Mouse (Mus musculus) lung, embryonic 16.5 days (tissue): Measurements from ENCODE around the gene Map1a. TPM values are rescaled to one million over a fixed set of nuclear protein-coding genes. Genes with fewer than 3 reads are reported as not detected.

Experiments
- ATAC-seq: fragments of 200-750 bp; cut with Nextera tagmentation; 2 replicates; pipeline ENCODE4 v1.8.0; 2017; ENCODE audit warnings: low read depth, mild to moderate bottlenecking, moderate library complexity
- H3K27ac ChIP-seq: fragments of 300-500 bp; sonication (generic); 2 replicates; pipeline ENCODE4 v1.5.1; 2014; ENCODE audit warnings: mild to moderate bottlenecking, control low read depth, low read length
- H3K27me3 ChIP-seq: fragments of 300-500 bp; sonication (generic); 2 replicates; pipeline ENCODE4 v1.6.1; 2014; ENCODE audit warnings: low read depth, low read length, mixed read lengths; ENCODE audit not compliant: control insufficient read depth, insufficient read depth
- H3K36me3 ChIP-seq: fragments of 300-500 bp; sonication (generic); 2 replicates; pipeline ENCODE4 v1.6.1; 2014; ENCODE audit warnings: low read length; ENCODE audit not compliant: control insufficient read depth, insufficient read depth
- H3K4me1 ChIP-seq: fragments of 300-500 bp; sonication (generic); replicated peaks from 2 replicates; pipeline ENCODE4 v1.6.1; 2014; ENCODE audit warnings: low read length, mixed read lengths; ENCODE audit not compliant: control insufficient read depth, insufficient read depth
- H3K4me2 ChIP-seq: fragments of 300-500 bp; sonication (generic); 2 replicates; pipeline ENCODE4 v1.6.1; 2014; ENCODE audit warnings: low read depth, low read length, control low read depth
- H3K4me3 ChIP-seq: fragments of 300-500 bp; sonication (generic); 2 replicates; pipeline ENCODE4 v1.5.1; 2014; ENCODE audit warnings: mild to moderate bottlenecking, low read length, control low read depth
- H3K9ac ChIP-seq: fragments of 300-500 bp; sonication (generic); 2 replicates; pipeline ENCODE4 v1.6.1; 2014; ENCODE audit warnings: low read length, control low read depth
- H3K9me3 ChIP-seq: fragments of 300-500 bp; sonication (generic); 2 replicates; pipeline ENCODE4 v1.6.1; 2016; ENCODE audit warnings: low read length; ENCODE audit not compliant: control insufficient read depth
- WGBS: fragments of 180-500 bp; shearing (Covaris S2); extraction: QIAGEN DNeasy Blood & Tissue Kit; methylation state at CpG from one replicate; pipeline ENCODE4 v1.1.7; 2014; 5-methylcytosine and 5-hydroxymethylcytosine counted together
- polyA plus RNA-seq: library from polyadenylated mRNA; unstranded; fragments of >200 nt; fragmentation: Nextera tagmentation; extraction: Ambion mirVana; gene quantifications from 2 replicates; pipeline ENCODE4 v1.2.1, GENCODE M21; 2015

The Map1a gene
- polyA plus RNA-seq, 1 experiment from 2014 or later: 2.4 TPM

- WGBS: 83% methylated on average over 17 of the region's 17 CpGs
- Histone ChIP-seq H3K9me3 (no peaks in the 10 kb centered on the region), H3K9ac (no peak overlapping the region), H3K4me1 (peaks cover 21% of the 10 kb centered on the region), H3K27ac (no peak overlapping the region), H3K27me3 (peaks cover 5% of the 10 kb centered on the region; the same call in 1 of the 2 replicates), H3K36me3 (no peaks in the 10 kb centered on the region), H3K4me3 (no peak overlapping the region), H3K4me2 (no peak overlapping the region)
- ATAC-seq: no peak
Measured at GRCm38 (mm10) chr2:121299471-121299870, 10.1 kb downstream of the Map1a start.

DNA sequence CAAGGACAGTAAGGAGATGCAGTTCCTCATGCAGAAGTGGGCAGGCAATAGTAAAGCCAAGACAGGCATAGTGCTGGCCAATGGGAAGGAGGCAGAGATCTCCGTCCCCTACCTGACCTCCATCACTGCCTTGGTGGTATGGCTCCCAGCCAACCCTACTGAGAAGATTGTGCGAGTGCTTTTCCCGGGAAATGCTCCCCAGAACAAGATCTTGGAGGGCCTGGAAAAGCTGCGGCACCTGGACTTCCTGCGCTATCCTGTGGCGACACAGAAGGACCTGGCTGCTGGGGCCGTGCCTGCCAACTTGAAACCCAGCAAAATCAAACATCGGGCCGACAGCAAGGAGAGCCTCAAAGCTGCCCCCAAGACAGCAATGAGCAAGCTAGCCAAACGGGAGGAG lies 10.6 kb downstream of the Map1a start:
- Histone ChIP-seq H3K9me3 (no peaks in the 10 kb centered on the region), H3K4me2 (no peak overlapping the region), H3K4me1 (peaks cover 16% of the 10 kb centered on the region), H3K9ac (no peak overlapping the region), H3K4me3 (no peak overlapping the region), H3K36me3 (no peaks in the 10 kb centered on the region), H3K27me3 (peaks cover 5% of the 10 kb centered on the region; the same call in 1 of the 2 replicates), H3K27ac (no peak overlapping the region)
- 45% methylated on average over 10 of the region's 10 CpGs for WGBS
- ATAC-seq: no peak

DNA sequence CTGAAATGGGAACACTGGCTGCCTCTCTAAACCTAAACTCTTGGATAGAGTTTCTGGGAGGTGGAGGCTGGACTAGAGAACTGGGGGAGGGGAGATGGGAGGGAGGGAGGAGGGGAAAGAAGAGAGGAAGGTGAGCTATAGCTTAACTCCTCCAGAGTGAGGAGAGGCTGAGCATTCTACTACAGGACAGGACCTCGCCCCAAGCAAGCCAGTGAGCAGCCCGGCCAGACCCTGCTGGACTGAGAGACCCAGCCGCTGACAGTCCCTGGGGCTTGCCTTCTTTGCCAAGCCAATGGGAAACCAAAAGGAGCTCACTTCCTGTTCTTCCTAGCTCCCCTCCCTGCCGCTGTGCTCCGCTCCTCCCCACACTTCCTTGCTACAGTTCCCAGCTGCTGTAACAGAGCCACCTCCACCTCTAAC lies 19.6 kb downstream of the Map1a start:
- Histone ChIP-seq H3K4me2 (peak overlapping the region; percentile 49), H3K4me3 (no peak overlapping the region), H3K27ac (no peak overlapping the region), H3K9ac (peak overlapping the region; percentile 39; the same call in 1 of the 2 replicates), H3K9me3 (no peaks in the 10 kb centered on the region), H3K4me1 (peaks cover 10% of the 10 kb centered on the region; the same call in 1 of the 2 replicates), H3K27me3 (no peaks in the 10 kb centered on the region), H3K36me3 (no peaks in the 10 kb centered on the region)
- 16% methylated on average over 5 of the region's 5 CpGs for WGBS
- ATAC-seq: peak; percentile 60

DNA sequence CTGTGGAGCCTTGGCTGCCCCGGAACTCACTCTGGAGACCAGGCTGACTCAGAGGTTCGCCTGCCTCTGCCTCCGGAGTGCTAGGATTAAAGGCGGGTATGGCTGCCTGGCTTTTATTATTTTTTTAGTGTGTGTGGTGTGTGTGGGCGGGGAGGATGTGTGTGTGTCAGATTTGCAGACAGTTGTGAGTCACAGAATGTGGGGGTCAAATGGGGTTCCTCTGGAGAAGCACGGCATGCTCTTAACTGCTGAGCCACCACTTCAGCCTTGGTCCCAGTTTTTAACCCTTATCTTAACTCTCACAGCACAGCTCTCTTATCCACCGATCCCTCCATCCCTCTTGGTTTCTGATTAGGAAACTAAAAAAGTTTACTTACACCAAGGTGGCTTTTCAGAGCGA lies 26.9 kb downstream of the Map1a start:
- Histone ChIP-seq H3K27me3 (no peaks in the 10 kb centered on the region), H3K4me2 (no peak overlapping the region), H3K27ac (no peak overlapping the region), H3K4me3 (no peak overlapping the region), H3K9ac (no peak overlapping the region), H3K36me3 (no peaks in the 10 kb centered on the region), H3K4me1 (no peaks in the 10 kb centered on the region), H3K9me3 (no peaks in the 10 kb centered on the region)
- ATAC-seq: no peak
- WGBS: 57% methylated on average over 8 of the region's 8 CpGs

DNA sequence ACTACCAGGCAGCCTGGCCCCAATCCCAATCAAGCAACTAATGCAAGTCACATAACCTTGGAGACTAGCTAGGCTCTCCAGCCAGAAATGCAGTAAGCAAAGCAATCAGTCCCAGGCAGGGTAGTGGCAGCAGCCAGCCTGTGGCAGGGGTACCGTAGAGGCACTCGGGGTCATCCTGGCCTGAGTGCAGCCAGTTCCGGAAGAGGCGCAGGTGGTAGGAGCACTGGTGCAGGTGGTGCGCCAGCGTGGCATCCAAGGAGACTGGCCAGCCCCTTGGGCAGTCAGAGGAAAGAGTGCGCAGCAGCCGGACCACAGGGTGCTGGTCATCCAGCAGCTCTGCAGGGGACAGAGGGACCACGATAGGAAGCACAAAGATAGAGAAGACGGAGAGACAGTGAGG lies 33.6 kb downstream of the Map1a start:
- Histone ChIP-seq H3K4me1 (no peaks in the 10 kb centered on the region), H3K9me3 (no peaks in the 10 kb centered on the region), H3K36me3 (no peaks in the 10 kb centered on the region), H3K27me3 (no peaks in the 10 kb centered on the region), H3K4me3 (no peak overlapping the region), H3K4me2 (no peak overlapping the region), H3K27ac (no peak overlapping the region), H3K9ac (no peak overlapping the region)
- WGBS: 88% methylated on average over 10 of the region's 10 CpGs
- ATAC-seq: no peak

- WGBS: 74% methylated on average over 10 of the region's 10 CpGs
- no peak overlapping the region for H3K4me3 ChIP-seq
- H3K27me3 ChIP-seq: no peaks in the 10 kb centered on the region
- H3K4me2 ChIP-seq: no peak overlapping the region
- no peak overlapping the region for H3K27ac ChIP-seq
- no peaks in the 10 kb centered on the region for H3K4me1 ChIP-seq
- no peak overlapping the region for H3K9ac ChIP-seq
- H3K9me3 ChIP-seq: no peaks in the 10 kb centered on the region
- ATAC-seq: no peak
- no peaks in the 10 kb centered on the region for H3K36me3 ChIP-seq
Measured at GRCm38 (mm10) chr2:121323693-121324470, 34.5 kb downstream of the Map1a start.

GRCm38 (mm10) chr2:121329492-121329891 lies 40.1 kb downstream of the Map1a start:
- no peak overlapping the region for H3K4me2 ChIP-seq
- H3K9ac ChIP-seq: no peak overlapping the region
- H3K4me3 ChIP-seq: no peak overlapping the region
- no peaks in the 10 kb centered on the region for H3K27me3 ChIP-seq
- H3K27ac ChIP-seq: no peak overlapping the region
- H3K4me1 ChIP-seq: no peaks in the 10 kb centered on the region
- H3K9me3 ChIP-seq: no peaks in the 10 kb centered on the region
- no peak for ATAC-seq
- 86% methylated on average over 2 of the region's 2 CpGs for WGBS
- H3K36me3 ChIP-seq: no peaks in the 10 kb centered on the region

GRCm38 (mm10) chr2:121339057-121339456 lies 49.7 kb downstream of the Map1a start:
- H3K9me3 ChIP-seq: no peaks in the 10 kb centered on the region
- H3K4me3 ChIP-seq: no peak overlapping the region
- ATAC-seq: no peak
- no peak overlapping the region for H3K27ac ChIP-seq
- H3K36me3 ChIP-seq: no peaks in the 10 kb centered on the region
- no peaks in the 10 kb centered on the region for H3K4me1 ChIP-seq
- no peak overlapping the region for H3K4me2 ChIP-seq
- H3K27me3 ChIP-seq: no peaks in the 10 kb centered on the region
- no peak overlapping the region for H3K9ac ChIP-seq

- no peaks in the 10 kb centered on the region for H3K9me3 ChIP-seq
- H3K4me3 ChIP-seq: no peak overlapping the region
- peaks cover 6% of the 10 kb centered on the region; the same call in 1 of the 2 replicates for H3K4me1 ChIP-seq
- ATAC-seq: no peak
- no peaks in the 10 kb centered on the region for H3K36me3 ChIP-seq
- H3K4me2 ChIP-seq: no peak overlapping the region
- 55% methylated on average over 8 of the region's 8 CpGs for WGBS
- peaks cover 9% of the 10 kb centered on the region for H3K27me3 ChIP-seq
- H3K27ac ChIP-seq: no peak overlapping the region
- H3K9ac ChIP-seq: no peak overlapping the region
Measured at GRCm38 (mm10) chr2:121353156-121353555, 63.8 kb downstream of the Map1a start.
